Mouse (Mus musculus) MEL (cell line): ENCODE measurements around the gene Acss3.

Experiments
- CTCF ChIP-seq, 3 experiments: IDR thresholded peaks in 2 of 3; conservative IDR thresholded peaks in 1 of 3; 2 replicates each; pipeline ENCODE4 v1.5.1; 2011 to 2012; ENCODE audit warnings: low read length in 3 of 3, low read depth in 2 of 3, mild to moderate bottlenecking in 2 of 3, improper control_type of control experiment in 1 of 3, inconsistent platforms in 1 of 3, mixed read lengths in 1 of 3, moderate library complexity in 1 of 3; ENCODE audit not compliant: control insufficient read depth in 1 of 3, insufficient read depth in 1 of 3, poor library complexity in 1 of 3, severe bottlenecking in 1 of 3
- ELF1 ChIP-seq: IDR thresholded peaks from 2 replicates; pipeline ENCODE4 v1.6.1; 2014; ENCODE audit warnings: low read depth, mild to moderate bottlenecking, inconsistent platforms, low read length, improper control_type of control experiment, moderate library complexity
- HCFC1 ChIP-seq: IDR thresholded peaks from 2 replicates; pipeline ENCODE4 v1.6.1; 2012; ENCODE audit warnings: low read depth, mild to moderate bottlenecking, inconsistent platforms, low read length, improper control_type of control experiment, moderate library complexity
- MAFK ChIP-seq: IDR thresholded peaks from 2 replicates; pipeline ENCODE4 v1.6.1; 2011; ENCODE audit warnings: low read depth, mild to moderate bottlenecking, low read length, improper control_type of control experiment, borderline replicate concordance
- POLR2AphosphoS2 ChIP-seq: IDR thresholded peaks from 2 replicates; pipeline ENCODE4 v1.6.1; 2011; ENCODE audit warnings: low read length, improper control_type of control experiment
- RAD21 ChIP-seq: IDR thresholded peaks from 2 replicates; pipeline ENCODE4 v1.6.1; 2011; ENCODE audit warnings: mild to moderate bottlenecking, low read depth, low read length, improper control_type of control experiment
- RCOR1 ChIP-seq: IDR thresholded peaks from 2 replicates; pipeline ENCODE4 v1.6.1; 2012; ENCODE audit warnings: low read depth, mild to moderate bottlenecking, inconsistent platforms, low read length, improper control_type of control experiment
- TAL1 ChIP-seq: IDR thresholded peaks from 2 replicates; pipeline ENCODE4 v1.6.1; 2012; ENCODE audit warnings: mild to moderate bottlenecking, inconsistent platforms, low read length, moderate library complexity, mixed read lengths
- TBP ChIP-seq: IDR thresholded peaks from 2 replicates; pipeline ENCODE4 v1.8.0; 2011; ENCODE audit warnings: low read depth, low read length, improper control_type of control experiment
- TCF12 ChIP-seq: IDR thresholded peaks from 2 replicates; pipeline ENCODE4 v1.6.1; 2014; ENCODE audit warnings: low read depth, mild to moderate bottlenecking, inconsistent platforms, low read length, improper control_type of control experiment, moderate library complexity
- ZC3H11A ChIP-seq: IDR thresholded peaks from 2 replicates; pipeline ENCODE4 v1.6.1; 2012; ENCODE audit warnings: low read depth, mild to moderate bottlenecking, inconsistent platforms, low read length, improper control_type of control experiment
- ZNF384 ChIP-seq: IDR thresholded peaks from 2 replicates; pipeline ENCODE4 v1.6.1; 2012; ENCODE audit warnings: low read depth, mild to moderate bottlenecking, inconsistent platforms, low read length, improper control_type of control experiment

- TF ChIP-seq CTCF (IDR thresholded peaks at IDR 0.05 in 2 of 3, conservative IDR thresholded peaks at IDR 0.05 in 1 of 3; ENCODE audit: control insufficient read depth in 1 of 3, insufficient read depth in 1 of 3, low read depth in 2 of 3, low read length in 3 of 3, poor library complexity in 1 of 3, severe bottlenecking in 1 of 3) = no peak
- TF ChIP-seq ZNF384 = no peak
- no peak for TF ChIP-seq POLR2AphosphoS2
- TF ChIP-seq RAD21 = no peak
- no peak for TF ChIP-seq HCFC1
- TF ChIP-seq ELF1 = no peak
- no peak for TF ChIP-seq TBP
- no peak for TF ChIP-seq TCF12
- no peak for TF ChIP-seq ZC3H11A
- TF ChIP-seq TAL1 = no peak
- no peak for TF ChIP-seq RCOR1
- TF ChIP-seq MAFK = no peak
Measured at GRCm38 (mm10) chr10:107040378-107040777, 83.1 kb downstream of the Acss3 start.
